Mouse (Mus musculus) layer of hippocampus, adult 6 months (tissue): ENCODE data around the gene Olfr610. TPM values are rescaled to one million over a fixed set of nuclear protein-coding genes. Genes with fewer than 3 reads are reported as not detected.

Experiments used
- long read RNA-seq, 2 experiments: library from polyadenylated mRNA; unstranded; transcript quantifications; one replicate each; pipeline ENCODE4 v2.0.0; 2019 to 2020
- polyA plus RNA-seq: library from polyadenylated mRNA; unstranded; fragments of <200 nt; fragmentation: Nextera tagmentation; gene quantifications from 2 replicates; pipeline ENCODE4 v1.2.3, GENCODE M21; 2021

The Olfr610 gene
- not detected in 2 replicates for polyA plus RNA-seq
- long read RNA-seq, experiment 1 = 0 reads
- long read RNA-seq, experiment 2 = 0 reads

GRCm38 (mm10) chr7:103512022-103512421, at the start of gene Olfr610:
Gene Olfr610 (minus strand): TSS chr7:103512122.

GRCm38 (mm10) chr7:103555779-103556178, 43.9 kb upstream of the Olfr610 start, which contains the start of gene Olfr615:
Gene Olfr615 (plus strand): TSS chr7:103556079.

GRCm38 (mm10) chr7:103547774-103548173, 35.9 kb upstream of the Olfr610 start, which contains the start of gene Olfr613:
Gene Olfr613 (plus strand): TSS chr7:103548074.

GRCm38 (mm10) chr7:103542617-103543016, 30.7 kb upstream of the Olfr610 start, which contains the start of gene Olfr612:
Gene Olfr612 (minus strand): TSS chr7:103542717.

GRCm38 (mm10) chr7:103520746-103521145, 8.8 kb upstream of the Olfr610 start, which contains the start of gene Olfr611:
Gene Olfr611 (minus strand): TSS chr7:103520846.

GRCm38 (mm10) chr7:103497962-103498361, 14.0 kb downstream of the Olfr610 start, which contains the start of gene Olfr609:
Gene Olfr609 (minus strand): TSS chr7:103498062.

GRCm38 (mm10) chr7:103469577-103469976, 42.3 kb downstream of the Olfr610 start, which contains the start of gene Olfr608:
Gene Olfr608 (plus strand): TSS chr7:103469877.

Other genes with a start within 250 kb of the Olfr610 start
- not detected in 2 replicates for gene Olfr596, start 206.5 kb downstream of the Olfr610 start, polyA plus RNA-seq
- not detected in 2 replicates for gene Olfr597, start 195.8 kb downstream of the Olfr610 start, polyA plus RNA-seq
- gene Olfr598, start 188.6 kb downstream of the Olfr610 start, polyA plus RNA-seq = not detected in 2 replicates
- not detected in 2 replicates for gene Olfr599, start 176.2 kb downstream of the Olfr610 start, polyA plus RNA-seq
- not detected in 2 replicates for gene Olfr600, start 162.5 kb downstream of the Olfr610 start, polyA plus RNA-seq
- not detected in 2 replicates for gene Olfr601, start 149.5 kb downstream of the Olfr610 start, polyA plus RNA-seq
- gene Olfr603, start 125.9 kb downstream of the Olfr610 start, polyA plus RNA-seq = not detected in 2 replicates
- not detected in 2 replicates for gene Usp17lc, start 97.0 kb downstream of the Olfr610 start, polyA plus RNA-seq
- not detected in 2 replicates for gene Olfr605, start 66.7 kb downstream of the Olfr610 start, polyA plus RNA-seq
- gene Olfr606, start 63.1 kb downstream of the Olfr610 start, polyA plus RNA-seq = not detected in 2 replicates
- not detected in 2 replicates for gene Olfr607, start 48.0 kb downstream of the Olfr610 start, polyA plus RNA-seq
- not detected in 2 replicates for gene Olfr608, start 42.2 kb downstream of the Olfr610 start, polyA plus RNA-seq
- not detected in 2 replicates for gene Olfr609, start 14.1 kb downstream of the Olfr610 start, polyA plus RNA-seq
- gene Olfr611, start 8.7 kb upstream of the Olfr610 start, polyA plus RNA-seq = not detected in 2 replicates
- gene Olfr612, start 30.6 kb upstream of the Olfr610 start, polyA plus RNA-seq = not detected in 2 replicates
- gene Olfr613, start 36.0 kb upstream of the Olfr610 start, polyA plus RNA-seq = not detected in 2 replicates
- not detected in 2 replicates for gene Olfr615, start 44.0 kb upstream of the Olfr610 start, polyA plus RNA-seq
- not detected in 2 replicates for gene Olfr616, start 57.0 kb upstream of the Olfr610 start, polyA plus RNA-seq
- not detected in 2 replicates for gene Olfr617, start 60.9 kb upstream of the Olfr610 start, polyA plus RNA-seq
- not detected in 2 replicates for gene Olfr618, start 78.0 kb upstream of the Olfr610 start, polyA plus RNA-seq
- gene Olfr619, start 88.5 kb upstream of the Olfr610 start, polyA plus RNA-seq = not detected in 2 replicates
- gene Olfr620, start 100.4 kb upstream of the Olfr610 start, polyA plus RNA-seq = not detected in 2 replicates
- not detected in 2 replicates for gene Olfr622, start 130.6 kb upstream of the Olfr610 start, polyA plus RNA-seq
- gene Olfr623, start 151.6 kb upstream of the Olfr610 start, polyA plus RNA-seq = not detected in 2 replicates
- gene Olfr624, start 159.1 kb upstream of the Olfr610 start, polyA plus RNA-seq = not detected in 2 replicates
- gene Olfr625-ps1, start 170.6 kb upstream of the Olfr610 start, polyA plus RNA-seq = not detected in 2 replicates
- not detected in 2 replicates for gene Olfr243, start 202.5 kb upstream of the Olfr610 start, polyA plus RNA-seq
- not detected in 2 replicates for gene Olfr628, start 218.3 kb upstream of the Olfr610 start, polyA plus RNA-seq
- gene Olfr629, start 232.8 kb upstream of the Olfr610 start, polyA plus RNA-seq = not detected in 2 replicates
- gene Olfr630, start 245.2 kb upstream of the Olfr610 start, polyA plus RNA-seq = not detected in 2 replicates